Mouse (Mus musculus) megakaryocyte, embryonic 14.5 days (primary cell): Measurements from ENCODE around the gene Dpp7.

ENCODE experiments used
- FLI1 ChIP-seq: IDR thresholded peaks from 2 replicates; pipeline ENCODE4 v1.6.1; 2012; ENCODE audit warnings: low read length, inconsistent platforms, mixed read lengths
- GATA1 ChIP-seq: IDR thresholded peaks from 3 replicates; pipeline ENCODE4 v1.6.1; 2012; ENCODE audit warnings: mixed read lengths, low read length, inconsistent platforms, borderline replicate concordance

DNA sequence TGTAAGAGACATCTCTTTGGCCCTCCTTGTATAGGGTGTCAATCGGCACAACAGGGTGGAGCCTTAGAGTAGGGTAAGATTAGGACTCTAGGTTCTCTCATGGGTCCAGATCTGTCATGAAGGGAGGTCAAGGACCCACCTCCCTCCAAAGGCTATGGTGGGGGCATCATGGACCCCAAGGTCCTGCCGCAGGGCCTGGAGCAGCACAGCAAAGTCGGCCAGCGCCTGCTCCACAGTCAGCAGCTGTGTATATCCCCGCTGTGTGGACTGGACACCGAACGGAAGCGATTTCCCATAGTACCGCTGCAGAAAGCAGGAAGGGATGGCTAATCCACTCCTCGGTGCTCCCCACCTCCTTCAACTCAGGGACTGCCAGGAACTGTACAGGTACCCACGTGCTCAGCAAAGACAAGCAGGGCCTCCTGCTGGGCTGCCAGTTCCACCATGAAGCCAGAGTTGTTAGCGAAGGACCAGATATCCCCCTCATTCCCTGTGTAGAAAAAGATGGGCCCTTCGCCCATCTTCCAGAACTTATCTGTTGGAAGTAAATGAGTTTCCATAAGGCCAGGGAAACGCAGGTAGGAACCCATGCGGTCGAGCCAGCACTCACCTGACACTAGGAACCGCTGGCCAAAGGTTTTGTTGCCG is 616 bp downstream of the Dpp7 start:
- TF ChIP-seq FLI1 = no peak
- TF ChIP-seq GATA1 = no peak
